ENCODE assay signal across 26 mouse cellular contexts in the genomic region with DNA sequence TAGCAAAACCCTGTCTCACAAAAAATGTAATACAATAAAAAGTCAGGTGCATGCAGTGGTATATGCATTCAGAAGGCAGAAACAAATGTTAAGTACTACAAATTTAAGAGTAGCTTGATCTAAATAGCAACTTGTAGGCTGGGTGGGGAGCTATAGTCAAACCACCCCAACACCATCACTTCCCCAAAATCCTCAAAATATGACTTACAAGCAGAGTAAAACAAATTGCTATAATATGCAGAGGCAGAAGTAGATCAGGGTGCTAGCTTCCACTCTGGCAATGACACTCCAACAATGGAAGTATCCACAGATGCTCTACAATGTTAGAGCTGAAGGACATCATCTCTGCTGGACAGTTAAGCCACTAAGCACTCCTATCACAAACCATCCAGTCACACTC.
"Had no signal": no experiment of that assay in that cellular context is flagged by ENCODE, and none has a peak within 500 bp of the region (broad histone marks: within the 10 kb centered on the region; RNA-seq: fewer than 3 reads in every experiment).

No protein-coding gene starts in this region.

- H3K9ac ChIP-seq: embryonic facial prominence, embryonic 12.5 days; embryonic facial prominence, embryonic 13.5 days; embryonic facial prominence, embryonic 15.5 days; forebrain, embryonic 12.5 days; forebrain, embryonic 13.5 days; forebrain, embryonic 15.5 days; forebrain, postnatal 0 days had no signal

- H3K9me3 ChIP-seq: embryonic facial prominence, embryonic 10.5 days; embryonic facial prominence, embryonic 12.5 days; embryonic facial prominence, embryonic 13.5 days; embryonic facial prominence, embryonic 15.5 days; forebrain, embryonic 10.5 days; forebrain, embryonic 12.5 days; forebrain, embryonic 13.5 days; forebrain, embryonic 15.5 days; heart, embryonic 10.5 days had no signal

- H3K4me3 ChIP-seq: embryonic facial prominence, embryonic 10.5 days; embryonic facial prominence, embryonic 12.5 days; embryonic facial prominence, embryonic 13.5 days; embryonic facial prominence, embryonic 15.5 days; erythroblast, embryonic 14.5 days; forebrain, embryonic 10.5 days; forebrain, embryonic 12.5 days; forebrain, embryonic 13.5 days; forebrain, embryonic 15.5 days; gastrocnemius, adult 2 months; heart, adult 2 months; heart, embryonic 10.5 days had no signal

- H3K4me2 ChIP-seq: embryonic facial prominence, embryonic 12.5 days; embryonic facial prominence, embryonic 13.5 days; embryonic facial prominence, embryonic 15.5 days; forebrain, embryonic 12.5 days; forebrain, embryonic 13.5 days; forebrain, embryonic 15.5 days had no signal

- H3K36me3 ChIP-seq: embryonic facial prominence, embryonic 15.5 days had no signal

- H3K27me3 ChIP-seq: embryonic facial prominence, embryonic 12.5 days; embryonic facial prominence, embryonic 13.5 days; embryonic facial prominence, embryonic 15.5 days; forebrain, embryonic 12.5 days; forebrain, embryonic 13.5 days; forebrain, embryonic 15.5 days had no signal

- H3K27ac ChIP-seq: embryonic facial prominence, embryonic 10.5 days; embryonic facial prominence, embryonic 12.5 days; embryonic facial prominence, embryonic 13.5 days; embryonic facial prominence, embryonic 15.5 days; forebrain, embryonic 10.5 days; forebrain, embryonic 12.5 days; forebrain, embryonic 13.5 days; forebrain, embryonic 15.5 days; gastrocnemius, adult 2 months; heart, adult 2 months; heart, embryonic 10.5 days had no signal

- DNase-seq: cerebellum, adult 9-11 months; cerebellum, postnatal 10 days; cerebellum, postnatal 14 days; cerebellum, postnatal 25 days; cerebellum, postnatal 36 days; embryo, embryonic 11 days; forebrain, postnatal 0 days; gastrocnemius, adult 2 months; gastrocnemius, postnatal 10 days; gastrocnemius, postnatal 14 days; gastrocnemius, postnatal 25 days; gastrocnemius, postnatal 36 days; heart, adult 18-20 months; heart, adult 2 months had no signal

- ATAC-seq: forebrain, embryonic 13.5 days; forebrain, embryonic 14.5 days; forebrain, embryonic 15.5 days; forebrain, embryonic 16.5 days; forebrain, postnatal 0 days had no signal
